Mouse (Mus musculus): Measurements from ENCODE around the gene Foxb1.

GRCm38 (mm10) chr9:69728736-69729135, 32.0 kb downstream of the Foxb1 start:
- TF ChIP-seq GATA1 (IDR thresholded peaks at IDR 0.05; ENCODE audit: low read length) (no peak), TAL1 (IDR thresholded peaks at IDR 0.05; ENCODE audit: low read length) (no peak)
